Mouse (Mus musculus): ENCODE measurements around the gene Tmem258. TPM values are rescaled to one million over a fixed set of nuclear protein-coding genes. Genes with fewer than 3 reads are reported as not detected.
"Not testable (repeated sequence)": the region's sequence is repeated elsewhere in the genome, so short reads cannot be mapped to it uniquely, and the experiment has no call there.

The Tmem258 gene
- 10 to 100 TPM; 74.3 to 86.5 (median 83.2) TPM for total RNA-seq (2022)

DNA sequence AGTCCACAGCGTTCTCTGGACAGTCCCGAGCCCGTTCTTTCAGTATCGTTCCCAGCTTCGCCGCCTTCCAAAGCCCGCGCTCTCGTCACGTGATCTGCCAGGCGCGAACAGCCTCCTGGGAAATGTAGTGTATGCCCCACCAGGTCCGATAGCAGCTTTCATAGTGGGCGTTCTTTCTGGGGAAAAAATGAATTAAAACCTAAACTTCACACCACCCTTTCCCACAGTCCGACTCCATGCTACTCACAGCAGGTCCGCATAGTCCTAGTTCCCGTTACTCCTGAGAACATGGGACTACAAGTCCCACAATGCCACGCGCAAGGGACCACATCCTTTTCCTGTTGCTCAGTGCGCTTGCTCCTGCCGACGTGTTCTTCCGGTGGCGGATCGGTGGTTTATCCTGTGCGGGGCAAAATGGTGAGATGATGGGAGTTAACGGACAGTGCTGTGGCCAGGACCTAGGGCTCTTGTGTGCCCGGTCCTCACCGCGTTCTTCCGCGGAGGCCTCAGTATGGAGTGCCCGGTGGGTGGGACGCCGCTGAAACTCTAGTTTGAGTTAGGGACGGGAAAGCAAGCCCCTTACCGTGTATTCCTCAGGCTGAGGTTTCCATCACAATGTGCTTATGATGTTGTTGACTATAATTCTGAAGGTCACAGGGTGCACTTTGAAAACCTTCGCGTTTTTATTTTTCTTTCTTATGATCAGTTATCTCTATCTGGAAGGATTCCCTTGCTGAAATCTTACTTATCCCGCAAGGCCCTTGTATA, at the start of gene Tmem258, which contains the start of gene Fen1:
TSS of gene Tmem258 (plus strand) at position 167 of the 768 bp plus-strand sequence.
TSS of gene Fen1 (minus strand) at position 322 of the 768 bp plus-strand sequence.
- DNase-seq (ENCODE audit: low spot score in 2 of 2) = peak; percentile 85 to 87

DNA sequence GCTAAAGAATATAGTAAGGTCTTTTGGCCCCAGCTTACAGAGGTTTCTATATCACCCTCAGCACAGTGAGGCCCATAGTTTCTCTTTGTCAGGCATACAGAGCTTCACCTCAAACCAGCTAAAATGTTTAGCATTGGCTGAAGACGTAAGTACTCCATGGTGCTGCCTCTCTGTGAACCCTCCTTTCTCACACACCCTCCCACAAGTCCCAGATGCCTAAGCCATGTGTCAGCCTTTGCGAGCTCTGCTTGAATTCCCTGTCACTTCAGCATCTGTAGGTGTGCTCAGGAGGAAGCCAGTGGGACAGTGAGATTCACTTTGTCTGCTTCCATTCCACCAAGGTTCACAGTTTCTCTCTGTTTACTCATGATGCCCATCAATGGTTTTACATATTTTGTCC, 46.1 kb upstream of the Tmem258 start:
- DNase-seq (ENCODE audit: low spot score in 2 of 2) = no peak

GRCm38 (mm10) chr19:10163896-10164295, 39.9 kb upstream of the Tmem258 start:
- no peak for DNase-seq (ENCODE audit: low spot score in 2 of 2)

- not testable (repeated sequence) for DNase-seq (ENCODE audit: low spot score in 2 of 2)
Observed at GRCm38 (mm10) chr19:10165928-10166327, 37.9 kb upstream of the Tmem258 start.

GRCm38 (mm10) chr19:10167112-10167511, 36.7 kb upstream of the Tmem258 start:
- no peak for DNase-seq (ENCODE audit: low spot score in 2 of 2)

GRCm38 (mm10) chr19:10167951-10168350, 35.9 kb upstream of the Tmem258 start:
- DNase-seq (ENCODE audit: low spot score in 2 of 2) = no peak

DNA sequence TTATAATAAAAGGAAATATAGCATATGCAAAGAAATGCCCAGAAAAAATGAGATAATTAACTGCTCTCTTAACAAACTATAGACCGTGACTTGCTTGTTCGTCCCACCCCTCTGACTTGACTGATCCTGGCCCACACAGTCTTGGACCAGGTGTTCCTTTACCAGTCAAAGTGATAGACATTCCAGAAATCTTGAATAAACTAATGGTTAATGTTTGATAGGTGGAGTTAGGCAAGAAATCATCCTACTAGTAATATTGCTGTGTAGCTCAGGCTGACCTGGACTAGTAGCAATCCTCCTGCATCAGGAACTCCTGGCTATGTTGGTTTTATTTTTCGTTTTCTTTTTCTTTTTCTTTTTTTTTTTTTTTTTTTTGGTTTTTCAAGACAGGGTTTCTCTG, 35.4 kb upstream of the Tmem258 start:
- DNase-seq (ENCODE audit: low spot score in 2 of 2) = no peak

- DNase-seq (ENCODE audit: low spot score in 2 of 2) = no peak
Observed at GRCm38 (mm10) chr19:10169179-10169578, 34.6 kb upstream of the Tmem258 start.

DNA sequence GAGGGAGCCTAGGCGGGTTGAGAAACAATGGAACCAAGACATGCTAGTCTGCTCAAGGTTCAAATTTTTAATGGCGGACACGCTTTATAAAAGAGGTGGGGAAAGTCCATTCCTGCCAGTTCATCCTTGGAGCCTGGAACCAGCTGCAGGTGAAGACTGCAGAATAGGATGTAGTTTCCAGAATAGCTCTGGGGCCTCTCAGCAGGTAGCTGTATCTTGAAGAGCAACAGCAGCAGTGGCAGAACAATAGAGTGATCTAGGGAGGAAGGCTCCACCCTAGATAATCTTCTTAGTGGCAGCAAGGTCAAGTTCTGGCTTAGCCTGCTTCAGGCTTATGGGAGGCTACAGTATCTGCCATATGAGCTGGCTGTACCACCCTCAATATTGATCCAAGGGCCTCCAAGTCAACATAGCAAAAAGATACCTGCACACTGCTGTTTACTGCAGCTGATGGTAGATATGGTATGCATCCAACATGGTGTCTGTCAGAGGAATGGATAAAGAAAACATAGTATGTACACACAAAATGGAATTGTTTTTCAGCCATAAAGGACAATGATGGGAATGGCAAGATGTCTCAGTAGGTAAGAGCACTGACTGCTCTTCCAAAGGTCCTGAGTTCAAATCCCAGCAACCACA, 34.0 kb upstream of the Tmem258 start:
- not testable (repeated sequence) for DNase-seq (ENCODE audit: low spot score in 2 of 2)

GRCm38 (mm10) chr19:10170466-10170865, 33.3 kb upstream of the Tmem258 start:
- no peak for DNase-seq (ENCODE audit: low spot score in 2 of 2)

GRCm38 (mm10) chr19:10171359-10171758, 32.5 kb upstream of the Tmem258 start:
- DNase-seq (ENCODE audit: low spot score in 2 of 2) = no peak

DNA sequence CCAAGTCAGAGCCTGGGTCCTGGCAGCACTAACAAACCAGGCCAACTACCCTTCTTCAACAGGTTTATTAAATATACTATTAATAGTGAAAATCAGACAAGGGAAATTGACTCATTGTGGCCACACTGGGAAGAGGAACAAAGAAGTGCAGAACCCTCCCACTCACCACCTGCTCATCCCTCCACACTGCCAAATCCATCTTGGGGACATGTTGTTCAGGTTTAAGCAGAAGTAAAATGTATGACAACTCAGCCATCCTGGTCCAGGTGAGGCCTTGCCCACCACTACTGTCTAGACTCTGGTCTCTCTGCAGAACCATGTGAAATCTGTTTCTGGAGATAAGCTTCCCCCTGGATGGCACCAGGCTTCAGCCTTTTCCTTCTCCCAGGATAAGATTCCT, 32.0 kb upstream of the Tmem258 start:
- DNase-seq (ENCODE audit: low spot score in 2 of 2) = no peak

- DNase-seq (ENCODE audit: low spot score in 2 of 2) = no peak
Observed at GRCm38 (mm10) chr19:10173116-10173718, 30.6 kb upstream of the Tmem258 start.

GRCm38 (mm10) chr19:10173844-10174539, 29.8 kb upstream of the Tmem258 start:
- DNase-seq (ENCODE audit: low spot score in 2 of 2) = no peak

DNA sequence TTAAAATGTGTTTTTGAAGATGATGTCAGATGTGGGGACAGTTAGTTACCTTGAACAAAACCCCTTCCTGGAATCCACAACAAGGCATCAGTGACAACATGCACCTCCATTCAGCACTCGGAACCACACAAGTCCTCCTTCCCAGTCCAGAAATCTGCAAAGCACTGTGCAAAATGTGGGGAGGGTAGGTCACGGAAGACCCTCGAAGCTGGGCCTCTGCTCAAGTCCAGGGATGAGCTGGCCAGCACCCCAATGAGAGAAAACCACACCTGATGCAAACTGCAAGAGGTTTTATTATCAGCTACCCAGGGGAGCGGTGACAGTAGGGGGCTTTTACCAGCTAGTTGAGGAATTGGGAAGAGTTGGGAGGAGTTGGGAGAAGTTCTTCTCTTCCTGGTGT, 28.9 kb upstream of the Tmem258 start:
- DNase-seq (ENCODE audit: low spot score in 2 of 2) = no peak

- DNase-seq (ENCODE audit: low spot score in 2 of 2) = no peak
Observed at GRCm38 (mm10) chr19:10176477-10176876, 27.3 kb upstream of the Tmem258 start.

DNA sequence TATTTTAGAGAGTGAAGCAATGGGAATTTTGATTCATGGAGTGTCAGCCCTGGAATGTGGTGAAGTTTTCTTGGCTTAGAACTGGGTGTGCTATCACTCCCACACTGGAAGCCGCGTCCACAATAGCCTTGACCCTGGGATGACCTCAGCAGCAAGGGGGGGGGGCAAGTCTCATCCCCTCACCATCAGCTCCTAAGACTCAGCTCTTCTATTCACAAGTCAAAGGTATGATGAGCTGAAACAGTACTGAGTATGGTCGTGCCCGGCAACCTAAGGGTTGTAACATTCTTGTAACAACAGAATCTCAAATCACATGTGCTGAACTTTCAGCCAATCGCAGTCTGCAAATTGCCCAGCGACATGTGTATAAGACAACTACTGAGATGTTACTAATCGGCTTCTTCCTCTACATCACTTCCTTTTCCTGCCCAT, 26.9 kb upstream of the Tmem258 start:
- no peak for DNase-seq (ENCODE audit: low spot score in 2 of 2)

GRCm38 (mm10) chr19:10181225-10181624, 22.6 kb upstream of the Tmem258 start:
- no peak for DNase-seq (ENCODE audit: low spot score in 2 of 2)

DNA sequence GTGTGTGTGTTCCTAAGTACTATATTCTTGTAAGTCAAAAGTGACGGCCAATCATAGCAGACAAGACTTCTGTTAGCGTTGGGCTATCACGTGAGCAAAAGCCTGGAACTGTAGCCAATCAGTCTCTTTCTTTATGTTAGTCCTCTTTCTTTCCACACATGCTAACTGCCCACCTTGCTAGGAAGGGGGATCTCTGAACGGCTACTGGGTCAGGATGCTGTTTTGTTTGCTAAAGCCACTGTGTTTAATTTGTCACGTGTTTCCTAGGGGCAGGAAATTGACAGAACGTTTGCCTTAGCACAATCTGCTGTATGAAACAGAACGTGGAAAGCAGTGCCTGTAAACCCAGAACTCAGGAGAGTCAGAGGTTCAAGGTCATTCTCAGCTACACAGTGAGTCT, 21.7 kb upstream of the Tmem258 start:
- DNase-seq (ENCODE audit: low spot score in 2 of 2) = no peak

DNA sequence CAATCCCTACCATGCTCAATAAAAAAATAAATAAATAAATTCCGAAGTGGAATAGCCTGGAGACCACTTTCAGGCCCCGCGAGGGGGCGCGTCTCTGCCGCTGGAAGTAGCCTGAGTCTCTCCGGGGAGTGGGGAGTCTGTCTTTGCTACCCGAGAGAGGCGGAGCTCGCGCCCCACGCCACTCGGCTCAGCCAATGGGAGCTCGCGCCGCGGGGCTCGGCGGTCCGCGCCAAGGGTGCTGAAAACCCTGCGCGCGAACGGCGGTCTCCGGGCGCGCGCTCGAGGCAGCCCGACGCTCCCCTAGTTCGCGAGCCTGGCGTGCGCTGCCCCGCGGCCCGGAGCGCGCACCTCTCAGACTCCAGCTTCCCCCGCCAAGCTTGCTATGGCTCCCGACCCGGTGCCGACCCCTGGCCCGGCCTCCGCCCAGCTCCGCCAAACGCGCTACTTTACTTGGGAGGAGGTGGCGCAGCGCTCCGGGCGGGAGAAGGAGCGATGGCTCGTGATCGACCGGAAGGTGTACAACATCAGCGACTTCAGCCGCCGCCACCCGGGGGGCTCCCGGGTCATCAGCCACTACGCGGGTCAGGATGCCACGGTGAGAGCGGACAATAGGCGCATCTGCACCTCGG, 21.0 kb upstream of the Tmem258 start, which contains the start of gene Fads1:
TSS of gene Fads1 (plus strand) at position 219 of the 629 bp plus-strand sequence.
- DNase-seq (ENCODE audit: low spot score in 2 of 2) = peak; percentile 66 to 85
